In the genomic region with DNA sequence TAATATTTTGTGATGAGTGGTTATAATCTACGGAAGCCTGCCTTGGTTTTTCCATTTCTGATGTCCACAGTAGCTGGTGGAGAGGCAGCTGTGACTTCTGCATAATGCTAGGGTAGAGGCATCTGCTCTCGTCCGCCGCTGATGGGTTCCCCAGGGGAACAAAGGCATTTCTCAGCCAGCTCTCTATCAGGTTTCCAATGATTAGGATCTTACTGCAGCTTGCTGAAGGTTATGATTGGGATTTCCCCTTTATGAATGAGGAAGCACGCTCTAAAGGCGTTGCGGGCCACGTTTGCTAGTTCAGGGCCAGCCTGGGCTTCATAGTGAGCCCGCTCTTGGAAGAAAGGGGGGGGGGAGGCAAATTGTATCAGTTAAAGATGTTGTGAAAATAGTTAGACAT, we compare ENCODE assay signal across 10 mouse cellular contexts. TPM values are rescaled to one million over a fixed set of nuclear protein-coding genes. Genes with fewer than 3 reads are reported as not detected.
DNase-seq lines count a peak whose midpoint lies in the region; ATAC-seq lines count a peak whose summit lies in the region.
"Had no signal": no experiment of that assay in that cellular context is flagged by ENCODE, and none has a peak within 500 bp of the region (broad histone marks: within the 10 kb centered on the region; RNA-seq: fewer than 3 reads in every experiment).

No protein-coding gene starts in this region.

- ATAC-seq in erythroblast, adult 5-6 weeks (replicated peaks; ENCODE audit: low FRiP score, poor library complexity, severe bottlenecking), result no peak
- ATAC-seq in forebrain, embryonic 16.5 days, result no peak
- peak; percentile 21 for ATAC-seq in megakaryocyte progenitor cell, adult 5-6 weeks (replicated peaks; ENCODE audit: poor library complexity)

- peaks cover 33% of the 10 kb centered on the region for H3K4me1 ChIP-seq in erythroblast, embryonic 14.5 days (ENCODE audit: control insufficient read depth)
- H3K4me1 ChIP-seq in forebrain, embryonic 16.5 days (replicated peaks; ENCODE audit: control insufficient read depth, insufficient read depth, low read length), result peaks cover 49% of the 10 kb centered on the region

- WGBS in forebrain, embryonic 16.5 days, result 77% methylated on average over 9 of the region's 9 CpGs

- peak; percentile 29 to 43 for DNase-seq in B cell, adult 2 months
- DNase-seq in right cerebral cortex, adult 18-20 months, result no peak
- no peak for DNase-seq in urinary bladder, postnatal 14 days (ENCODE audit: low spot score)
- DNase-seq in thymus, postnatal 36 days, result no peak
- DNase-seq: lung, postnatal 14 days had no signal

- peaks cover 28% of the 10 kb centered on the region for H3K36me3 ChIP-seq in erythroblast, embryonic 14.5 days (ENCODE audit: control insufficient read depth)
- peaks cover 5% of the 10 kb centered on the region; the same call in 1 of the 2 replicates for H3K36me3 ChIP-seq in forebrain, embryonic 16.5 days (ENCODE audit: control insufficient read depth, insufficient read depth)

- H3K27ac ChIP-seq in forebrain, embryonic 16.5 days (ENCODE audit: low read length), result no peak overlapping the region

- H3K9ac ChIP-seq in forebrain, embryonic 16.5 days (replicated peaks; ENCODE audit: low read depth, low read length), result no peak overlapping the region

- no peaks in the 10 kb centered on the region for H3K9me3 ChIP-seq in erythroblast, embryonic 14.5 days (ENCODE audit: control insufficient read depth, low read length)
- no peaks in the 10 kb centered on the region for H3K9me3 ChIP-seq in forebrain, embryonic 16.5 days (ENCODE audit: control insufficient read depth, low read length)

- peak overlapping the region; percentile 84 for H3K4me2 ChIP-seq in forebrain, embryonic 16.5 days (ENCODE audit: low read length)

- peak overlapping the region; percentile 1 for H3K4me3 ChIP-seq in erythroblast, embryonic 14.5 days (replicated peaks)
- H3K4me3 ChIP-seq in forebrain, embryonic 16.5 days (replicated peaks; ENCODE audit: low read length), result peak overlapping the region; percentile 1; the same call in 1 of the 2 replicates

- H3K27me3 ChIP-seq in erythroblast, embryonic 14.5 days (ENCODE audit: control insufficient read depth), result no peaks in the 10 kb centered on the region
- H3K27me3 ChIP-seq in forebrain, embryonic 16.5 days (replicated peaks; ENCODE audit: control insufficient read depth, insufficient read depth, low read length), result no peaks in the 10 kb centered on the region

RNA-seq across cellular contexts. Expression of gene Proser1, which starts 3.0 kb away (rescaled TPM):
- polyA plus RNA-seq in erythroblast, embryonic 14.5 days (2012), result 0.74 and 0.83 TPM in 2 replicates
- total RNA-seq in erythroblast, adult 5-6 weeks (2015; ENCODE audit: low replicate concordance), result 10.4 and 11.7 TPM in 2 replicates
- 0.34 and 1.1 TPM in 2 replicates for total RNA-seq in erythroblast, adult 5-6 weeks (2017; ENCODE audit: low replicate concordance)
- 27.0 and 29.7 TPM in 2 replicates for polyA plus RNA-seq in forebrain, embryonic 16.5 days (2015; fragmentation: Nextera tagmentation; extraction: Ambion mirVana)
- total RNA-seq in megakaryocyte progenitor cell, adult 5-6 weeks (2015), result 27.5 and 32.9 TPM in 2 replicates
- total RNA-seq in megakaryocyte progenitor cell, adult 5-6 weeks (2017), result 7.0 and 7.9 TPM in 2 replicates

RNA-seq across cellular contexts. Expression of gene Nhlrc3, which starts 3.3 kb away (rescaled TPM):
- 0.02 and 0.03 TPM in 2 replicates for polyA plus RNA-seq in erythroblast, embryonic 14.5 days (2012)
- 0.96 and 3.6 TPM in 2 replicates for total RNA-seq in erythroblast, adult 5-6 weeks (2015; ENCODE audit: low replicate concordance)
- 3.4 and 5.0 TPM in 2 replicates for total RNA-seq in erythroblast, adult 5-6 weeks (2017; ENCODE audit: low replicate concordance)
- 9.3 and 10.6 TPM in 2 replicates for polyA plus RNA-seq in forebrain, embryonic 16.5 days (2015; fragmentation: Nextera tagmentation; extraction: Ambion mirVana)
- total RNA-seq in megakaryocyte progenitor cell, adult 5-6 weeks (2015), result 5.2 and 6.2 TPM in 2 replicates
- total RNA-seq in megakaryocyte progenitor cell, adult 5-6 weeks (2017), result 7.8 and 8.8 TPM in 2 replicates

RNA-seq across cellular contexts. Expression of gene Stoml3, which starts 22.0 kb away (rescaled TPM):
- not detected in 2 replicates for polyA plus RNA-seq in erythroblast, embryonic 14.5 days (2012)
- not detected in 2 replicates for total RNA-seq in erythroblast, adult 5-6 weeks (2015; ENCODE audit: low replicate concordance)
- total RNA-seq in erythroblast, adult 5-6 weeks (2017; ENCODE audit: low replicate concordance), result not detected in 2 replicates
- 0.22 TPM in 1 of 2 replicates, not detected in the other for polyA plus RNA-seq in forebrain, embryonic 16.5 days (2015; fragmentation: Nextera tagmentation; extraction: Ambion mirVana)
- total RNA-seq in megakaryocyte progenitor cell, adult 5-6 weeks (2015), result not detected in 2 replicates
- not detected in 2 replicates for total RNA-seq in megakaryocyte progenitor cell, adult 5-6 weeks (2017)
- total RNA-seq: hematopoietic stem cell, adult 5-6 weeks had no signal

Comparison
In these comparisons a context has a peak if more than half of its experiments do, and no peak if none do; other contexts are left out.
1. DNase-seq: peak in B cell, adult 2 months (2 of 2); none in right cerebral cortex, adult 18-20 months (single experiment), urinary bladder, postnatal 14 days (single experiment) and thymus, postnatal 36 days (0 of 2).